Mouse (Mus musculus): ENCODE results near the gene Plvap. TPM values are rescaled to one million over a fixed set of nuclear protein-coding genes. Genes with fewer than 3 reads are reported as not detected.

The Plvap gene
- total RNA-seq, 2 experiments from 2014 or later: 7.4 to 7.9 TPM

DNA sequence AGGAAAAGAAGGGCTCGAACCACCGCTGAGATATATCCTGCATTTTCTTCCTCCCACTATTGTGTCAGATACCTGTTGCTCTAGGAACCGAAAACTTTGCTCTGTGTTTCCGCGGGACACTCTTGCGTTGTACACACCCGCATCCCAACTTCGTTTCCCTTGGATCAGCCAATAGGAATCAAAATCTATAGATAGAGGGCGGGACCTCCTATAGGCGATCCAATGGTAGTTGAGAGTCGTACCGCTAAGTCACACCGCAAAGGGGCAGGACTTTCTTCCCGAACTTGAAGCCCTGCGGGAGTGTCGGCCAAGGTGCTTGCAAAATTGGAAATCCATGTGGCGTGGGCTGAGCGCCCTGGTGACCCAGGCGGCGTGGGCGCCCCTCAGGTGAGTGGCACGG, 23.1 kb downstream of the Plvap start:
- DNase-seq (ENCODE audit: low spot score in 2 of 2): peak; percentile 85 to 92

DNA sequence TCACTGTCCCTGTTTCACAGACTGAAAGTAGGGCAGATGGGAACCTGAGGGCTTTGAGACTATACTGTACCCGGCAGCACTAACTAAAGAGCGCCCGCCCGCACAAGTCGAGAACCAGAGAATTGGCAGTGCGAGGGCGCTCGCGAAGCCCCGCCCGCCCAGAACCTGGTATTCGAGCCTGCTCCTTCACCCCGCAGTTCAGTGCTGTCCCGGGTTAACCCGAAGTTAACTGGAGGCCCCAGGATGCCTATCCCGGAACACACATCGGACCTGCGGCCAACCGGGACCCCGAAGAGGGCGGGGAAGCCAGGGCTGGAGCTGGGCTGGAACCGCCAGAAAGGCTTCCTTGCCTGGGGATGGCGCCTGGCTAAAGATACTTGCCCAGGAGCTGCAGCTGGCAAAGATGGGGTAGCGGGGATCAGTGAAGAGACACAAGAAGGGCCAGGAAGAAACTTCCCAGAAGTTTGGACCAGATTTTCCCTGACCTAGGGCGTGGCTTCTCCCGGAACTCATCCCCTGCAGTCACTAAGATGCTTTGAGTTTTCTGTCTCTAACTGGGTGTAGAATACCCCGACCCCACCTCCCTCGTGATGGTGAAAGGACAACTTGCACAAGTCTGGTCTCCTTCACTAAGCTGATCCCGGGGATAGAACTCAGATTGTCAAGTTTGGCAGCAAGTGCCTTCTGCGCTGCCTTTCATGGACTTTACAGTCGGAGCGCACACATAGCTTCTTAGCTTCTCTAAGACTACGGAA, 23.7 kb downstream of the Plvap start, which contains the start of gene Gtpbp3:
Gene Gtpbp3, plus strand, starts transcription at position 413 of the 755 bp plus-strand sequence.
- DNase-seq (ENCODE audit: low spot score in 2 of 2): peak; percentile 67 to 86

DNA sequence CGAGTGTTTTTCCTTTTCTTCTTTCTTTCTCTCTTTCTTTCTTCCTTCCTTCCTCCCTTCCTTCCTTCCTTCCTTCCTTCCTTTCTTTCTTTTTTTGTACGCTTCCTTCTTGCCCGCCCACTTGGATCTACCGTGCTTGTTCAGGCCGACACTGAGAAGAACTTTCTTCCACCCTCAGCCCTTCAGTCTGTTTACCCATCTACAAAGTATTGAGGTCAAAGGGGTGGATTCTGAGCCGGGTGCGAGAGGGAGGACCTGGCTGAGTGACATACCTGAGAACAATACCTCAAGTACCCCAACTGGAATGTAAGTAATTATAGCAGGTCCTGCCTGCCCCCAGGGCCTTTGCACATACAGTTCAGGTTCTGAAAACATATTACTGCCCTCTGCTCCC, 25.4 kb downstream of the Plvap start:
- no peak for DNase-seq (ENCODE audit: low spot score in 2 of 2)

- DNase-seq (ENCODE audit: low spot score in 2 of 2): peak; percentile 83 to 89
Measured at GRCm38 (mm10) chr8:71485142-71486135, 26.1 kb downstream of the Plvap start, which contains the start of gene Ano8. TSS of gene Ano8 (minus strand) at chr8:71485963.

DNA sequence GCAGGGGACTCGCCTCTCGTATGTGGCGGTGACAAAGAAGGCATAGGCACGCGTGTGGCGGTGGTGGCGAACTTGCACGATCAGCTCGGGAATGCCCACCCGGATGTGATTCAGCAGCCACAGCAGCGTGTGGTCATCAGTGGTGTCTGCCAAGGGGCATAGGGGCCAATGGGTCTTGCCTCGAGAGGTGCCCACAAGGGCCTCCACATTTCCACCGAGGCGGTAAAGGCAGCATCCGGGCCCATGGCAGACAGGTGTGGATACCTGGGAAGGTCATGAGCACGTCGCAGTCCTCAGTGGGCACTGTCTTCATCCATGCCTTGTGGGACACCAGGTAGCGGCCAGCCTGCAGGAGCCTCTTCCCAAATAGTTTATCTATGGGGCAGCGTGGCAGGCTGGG, 26.8 kb downstream of the Plvap start:
- DNase-seq (ENCODE audit: low spot score in 2 of 2): no peak

- DNase-seq (ENCODE audit: low spot score in 2 of 2): no peak
Measured at GRCm38 (mm10) chr8:71483932-71484331, 27.6 kb downstream of the Plvap start.

DNA sequence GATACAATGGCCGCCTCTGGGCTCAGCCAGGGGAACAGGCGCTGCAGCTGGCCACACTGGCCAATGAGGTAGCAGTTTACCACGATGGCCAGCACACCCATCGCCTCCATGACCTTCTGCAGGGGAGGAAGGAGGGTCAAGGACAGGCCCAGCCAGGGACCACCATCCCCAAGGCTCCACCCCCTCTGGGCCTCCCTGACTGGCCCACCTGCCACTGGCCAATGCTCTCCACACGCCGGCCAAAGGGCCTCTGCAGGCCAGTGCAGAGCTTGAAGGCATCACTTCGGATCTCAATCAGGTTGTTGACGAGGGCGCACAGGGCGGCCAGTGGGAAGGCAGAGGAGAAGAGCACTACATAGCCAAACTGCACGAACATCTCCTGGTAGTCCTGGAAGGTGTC, 32.6 kb downstream of the Plvap start:
- no peak for DNase-seq (ENCODE audit: low spot score in 2 of 2)

DNA sequence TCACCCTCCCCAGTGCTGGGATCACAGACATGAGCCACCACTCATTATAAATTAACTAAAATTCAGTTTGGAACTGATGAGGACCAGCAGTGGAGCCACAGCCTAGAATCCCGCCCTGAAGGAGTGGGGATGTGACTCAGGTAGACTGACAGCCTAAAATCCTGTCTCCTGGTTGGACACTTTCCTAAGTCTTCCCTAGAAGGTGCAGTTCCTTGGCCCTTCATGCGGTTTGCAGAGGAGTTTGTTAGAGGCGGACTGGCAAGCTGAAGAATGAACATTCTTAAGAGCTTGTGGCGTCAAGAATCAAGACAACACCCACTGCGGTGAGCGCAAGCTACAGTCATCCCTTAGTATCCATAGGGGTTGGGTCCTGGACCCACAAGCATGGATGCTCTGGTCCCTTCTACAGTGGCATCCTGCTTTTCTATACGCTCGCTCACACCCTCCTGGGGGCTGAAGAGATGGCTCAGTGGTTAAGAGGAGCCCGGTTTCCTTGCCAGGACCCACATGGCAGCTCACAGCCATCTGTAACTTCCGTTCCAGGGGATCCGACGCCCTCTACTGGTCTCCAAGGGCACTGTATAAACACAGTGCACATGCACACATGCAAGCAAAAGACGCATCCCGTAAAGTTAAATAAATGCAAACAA, 34.2 kb downstream of the Plvap start:
- no peak for DNase-seq (ENCODE audit: low spot score in 2 of 2)

DNA sequence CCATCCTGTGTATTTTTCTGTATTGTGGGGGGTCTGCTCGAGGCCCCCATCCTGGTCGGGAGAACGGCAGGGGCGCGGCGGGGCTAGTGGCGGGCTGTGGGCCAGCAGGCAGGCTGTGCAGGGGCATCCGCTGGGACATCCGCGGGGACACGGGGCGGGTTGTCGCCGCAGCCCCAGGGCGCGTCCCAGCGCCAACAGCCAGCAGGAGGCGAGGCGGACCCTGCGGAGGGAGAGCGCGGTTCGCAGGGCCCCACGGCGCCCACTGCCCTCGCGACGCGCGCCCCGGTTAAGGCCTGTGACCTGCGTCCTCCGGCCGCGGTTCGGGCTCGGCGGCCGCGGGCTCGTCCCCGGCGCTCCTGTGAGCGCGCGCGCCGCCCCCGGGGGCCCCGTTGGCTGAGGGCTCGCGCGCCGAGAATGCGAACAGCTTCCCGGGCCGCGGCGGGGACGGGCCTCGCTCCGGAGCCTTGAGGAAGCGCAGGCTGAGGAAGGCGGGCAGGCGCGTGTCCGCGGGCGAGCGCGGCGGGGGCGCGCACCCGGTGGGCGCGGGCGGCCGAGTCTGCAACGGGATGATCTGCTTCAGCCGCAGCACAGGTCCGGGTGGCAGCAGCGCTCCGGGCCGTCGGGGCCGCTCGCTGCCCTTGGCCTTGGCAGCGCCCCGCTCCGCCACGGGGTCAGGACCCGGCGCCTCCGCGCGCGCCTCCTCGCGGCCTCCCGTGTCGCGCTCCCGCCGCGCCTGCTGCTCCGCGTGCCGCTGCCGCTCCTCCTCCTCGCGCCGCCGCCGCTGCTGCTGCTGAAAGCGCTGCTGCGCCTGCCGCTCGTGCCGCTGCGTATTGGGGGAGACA, 35.2 kb downstream of the Plvap start:
- peak; percentile 77 to 84 for DNase-seq (ENCODE audit: low spot score in 2 of 2)

- no peak for DNase-seq (ENCODE audit: low spot score in 2 of 2)
Measured at GRCm38 (mm10) chr8:71475702-71476075, 35.9 kb downstream of the Plvap start.

DNA sequence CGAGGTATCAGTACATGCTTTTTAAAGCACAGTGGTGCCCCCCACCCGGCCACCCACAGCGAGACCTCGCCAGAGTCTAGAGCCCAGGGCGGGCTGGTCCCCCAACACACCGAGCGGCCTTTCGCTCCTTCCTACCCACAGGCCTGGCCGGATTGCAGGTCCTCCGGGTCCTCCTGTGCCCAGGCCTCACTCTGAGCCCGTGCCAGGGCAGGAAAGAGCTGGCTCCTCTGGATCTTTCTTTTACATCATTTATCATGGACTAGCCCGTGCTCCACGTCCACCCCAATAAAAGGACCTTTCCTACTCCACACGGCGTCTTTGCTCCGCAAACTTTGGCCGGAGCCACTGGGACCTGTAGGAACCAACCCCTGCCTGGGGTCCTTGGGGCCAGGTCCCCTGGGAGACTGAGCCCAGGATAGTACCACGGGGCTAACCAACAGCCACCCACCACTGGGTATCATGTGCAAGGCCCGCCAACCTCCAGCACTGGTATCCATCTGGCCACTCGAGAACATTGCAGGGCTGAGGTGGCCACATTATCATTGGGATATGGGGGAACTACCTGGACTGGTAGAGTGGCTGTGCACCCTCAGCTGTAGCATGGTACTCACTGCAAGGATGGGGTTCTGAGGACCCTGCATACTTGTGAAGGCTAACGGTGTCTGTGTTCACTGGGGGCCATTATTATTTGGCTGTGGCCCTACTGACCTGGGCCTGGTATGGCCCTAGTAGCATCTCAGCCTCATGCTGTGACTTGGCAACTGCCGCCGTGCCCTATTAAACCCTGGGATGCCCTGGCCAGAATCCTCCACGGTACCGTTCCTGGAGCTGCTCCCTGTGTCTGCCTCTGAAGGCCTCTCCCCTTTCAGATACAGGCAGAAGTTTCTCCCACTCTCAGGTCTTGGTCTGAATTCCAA, 36.5 kb downstream of the Plvap start:
- DNase-seq (ENCODE audit: low spot score in 2 of 2): no peak

DNA sequence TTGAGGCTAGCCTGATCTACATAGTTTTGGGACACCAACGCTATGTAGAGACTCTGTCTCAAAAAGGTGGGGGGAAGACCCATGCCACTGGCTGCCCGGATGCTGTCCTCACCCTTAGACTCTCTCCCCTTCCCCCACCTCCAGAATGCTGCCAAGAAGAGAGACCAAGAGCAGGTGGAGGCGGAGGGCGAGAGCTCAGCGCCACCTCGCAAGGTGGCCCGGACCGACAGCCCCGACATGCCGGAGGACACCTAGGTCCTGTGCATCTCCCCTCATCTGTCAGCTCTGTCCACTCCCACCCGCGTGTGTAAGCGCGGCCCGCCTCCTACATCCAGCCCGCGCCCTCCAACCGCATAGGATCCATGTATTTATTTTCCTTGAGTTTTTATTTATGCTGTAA, 37.2 kb downstream of the Plvap start:
- no peak for DNase-seq (ENCODE audit: low spot score in 2 of 2)

DNA sequence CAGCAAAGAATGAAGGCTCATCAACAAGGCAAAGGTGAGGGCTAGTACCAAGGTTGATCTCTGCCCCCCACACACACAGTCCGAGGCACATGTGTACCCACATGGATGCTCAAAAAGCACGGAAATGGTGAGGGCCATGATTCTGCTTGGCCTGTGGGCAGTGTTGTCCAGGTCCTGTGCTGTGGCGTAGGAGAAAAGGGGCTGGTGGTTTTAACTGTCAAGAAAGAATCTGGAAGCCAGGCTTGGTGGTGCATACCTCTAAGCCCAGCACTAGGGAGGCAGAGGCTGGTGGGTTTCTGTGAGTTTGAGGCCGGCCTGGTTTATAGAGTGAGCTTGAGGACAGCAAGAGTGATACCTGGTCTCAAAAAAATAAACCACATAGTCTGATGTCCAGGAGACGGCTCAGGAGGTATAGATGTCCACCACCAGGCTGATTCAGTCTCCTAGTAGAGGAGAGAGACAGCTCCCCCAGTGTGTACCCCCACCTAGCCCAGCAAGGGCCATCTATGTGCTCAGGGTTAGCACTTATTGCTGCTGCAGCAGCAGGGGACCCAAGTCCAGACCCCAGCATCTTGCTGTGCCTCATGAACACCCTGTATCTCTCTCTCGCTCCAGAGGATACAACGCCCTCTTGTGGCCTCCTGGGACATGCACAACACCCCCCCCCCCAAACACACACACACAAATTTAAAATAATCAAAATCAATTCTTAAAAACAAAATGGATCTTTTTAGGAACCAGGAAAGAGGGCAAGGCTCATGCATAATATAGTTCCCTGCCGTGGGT, 38.8 kb downstream of the Plvap start:
- no peak for DNase-seq (ENCODE audit: low spot score in 2 of 2)

DNA sequence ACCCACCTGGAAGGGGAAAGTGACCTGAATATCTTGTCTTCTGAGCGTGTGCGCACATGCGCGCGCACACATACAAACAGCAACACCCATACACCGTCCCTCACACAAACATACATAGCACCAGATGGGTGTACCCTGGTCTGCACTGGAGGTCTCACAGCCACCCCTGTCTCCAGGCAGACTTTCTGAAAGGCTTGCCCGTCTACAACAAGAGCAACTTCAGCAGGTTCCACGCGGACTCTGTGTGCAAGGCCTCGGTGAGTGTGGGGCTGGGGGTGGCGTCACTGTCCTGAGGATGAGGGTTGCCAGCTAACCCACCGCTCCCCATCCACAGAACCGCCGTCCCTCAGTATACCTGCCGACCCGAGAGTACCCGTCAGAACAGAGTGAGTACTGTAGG, 39.7 kb downstream of the Plvap start:
- DNase-seq (ENCODE audit: low spot score in 2 of 2): no peak

- no peak for DNase-seq (ENCODE audit: low spot score in 2 of 2)
Measured at GRCm38 (mm10) chr8:71470913-71471255, 40.7 kb downstream of the Plvap start.

DNA sequence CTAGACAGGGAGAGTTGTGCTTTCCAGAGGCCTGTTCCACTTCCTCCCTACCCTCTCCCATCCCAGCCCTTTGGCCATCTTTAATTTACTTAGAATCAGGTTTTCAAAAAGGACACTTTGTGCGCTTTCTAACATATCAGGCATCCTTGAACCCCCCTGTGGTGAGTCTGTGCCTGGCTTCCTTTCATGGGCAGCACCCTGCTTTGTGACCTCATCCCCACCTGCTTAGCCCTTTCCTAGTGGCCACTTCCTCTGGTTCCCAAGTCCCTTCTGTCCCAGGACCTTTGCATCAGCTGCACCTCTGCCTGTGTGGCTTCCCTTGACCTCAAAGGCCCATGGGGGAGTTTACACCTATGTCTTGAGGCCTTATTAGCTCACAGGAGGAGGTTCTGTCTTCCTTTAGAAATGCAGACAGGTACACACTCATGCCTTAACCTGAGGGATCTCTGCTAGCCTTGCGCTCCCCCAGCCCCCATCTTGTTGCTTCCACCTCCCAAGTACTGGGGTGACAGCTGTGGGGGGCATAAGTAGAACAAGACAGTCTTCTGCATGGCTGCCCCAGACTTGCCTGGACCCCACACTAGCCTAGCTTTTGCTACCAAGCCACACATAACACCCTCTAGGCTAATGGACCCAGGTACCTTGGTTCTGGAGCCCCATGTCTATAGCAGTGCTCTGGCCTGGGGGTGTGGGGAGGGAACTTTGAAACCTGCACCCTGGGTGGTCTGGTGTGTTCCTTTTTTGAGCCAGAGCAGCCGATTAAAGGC, 41.2 kb downstream of the Plvap start:
- no peak for DNase-seq (ENCODE audit: low spot score in 2 of 2)

DNA sequence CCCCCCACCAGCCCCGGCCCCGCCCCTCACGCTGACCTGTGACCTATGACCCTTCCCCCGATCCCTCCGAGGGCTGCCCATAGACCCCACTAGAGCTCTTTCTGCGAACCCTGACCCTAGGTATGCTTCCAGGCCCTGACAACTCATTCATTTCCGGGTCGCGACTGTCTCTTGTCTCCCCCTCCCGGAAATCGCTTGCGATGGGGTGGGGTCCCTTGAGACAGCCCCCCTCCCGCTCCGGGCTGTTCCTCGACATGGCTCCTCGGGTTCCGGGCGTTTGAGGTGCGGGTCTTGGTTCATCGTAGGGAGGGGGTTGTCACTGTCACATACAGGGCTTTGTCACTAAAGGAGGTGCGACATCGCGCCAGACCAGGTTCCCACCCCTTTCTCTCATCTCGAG, 42.1 kb downstream of the Plvap start:
- peak in 1 of 2 experiments; percentile 58 for DNase-seq (ENCODE audit: low spot score in 2 of 2)

GRCm38 (mm10) chr8:71468916-71469315, 42.6 kb downstream of the Plvap start, which contains the start of gene Dda1:
TSS of gene Dda1 (plus strand) at chr8:71469199.
- DNase-seq (ENCODE audit: low spot score in 2 of 2): peak; percentile 98 to 99
